Mouse (Mus musculus) neural tube, embryonic 12.5 days (tissue): Measurements from ENCODE around the gene Ddx31. TPM values are rescaled to one million over a fixed set of nuclear protein-coding genes. Genes with fewer than 3 reads are reported as not detected.

Experiments
- ATAC-seq: fragments of 200-750 bp; cut with Nextera tagmentation; 2 replicates; pipeline ENCODE4 v1.8.0; 2017; ENCODE audit warnings: low read depth, mild to moderate bottlenecking, moderate TSS enrichment, moderate library complexity; ENCODE audit not compliant: low FRiP score
- H3K27ac ChIP-seq: fragments of 300-500 bp; sonication (generic); 2 replicates; pipeline ENCODE4 v1.5.1; 2016
- H3K27me3 ChIP-seq: fragments of 300-500 bp; sonication (generic); replicated peaks from 2 replicates; pipeline ENCODE4 v1.6.1; 2016; ENCODE audit warnings: mild to moderate bottlenecking
- H3K36me3 ChIP-seq: fragments of 300-500 bp; sonication (generic); 2 replicates; pipeline ENCODE4 v1.6.1; 2016; ENCODE audit warnings: mild to moderate bottlenecking
- H3K4me1 ChIP-seq: fragments of 300-500 bp; sonication (generic); 2 replicates; pipeline ENCODE4 v1.6.1; 2016
- H3K4me2 ChIP-seq: fragments of 300-500 bp; sonication (generic); replicated peaks from 2 replicates; pipeline ENCODE4 v1.6.1; 2016; ENCODE audit warnings: mild to moderate bottlenecking
- H3K4me3 ChIP-seq: fragments of 300-500 bp; sonication (generic); 2 replicates; pipeline ENCODE4 v1.5.1; 2016
- H3K9ac ChIP-seq: fragments of 300-500 bp; sonication (generic); 2 replicates; pipeline ENCODE4 v1.6.1; 2016; ENCODE audit warnings: mild to moderate bottlenecking
- H3K9me3 ChIP-seq: fragments of 300-500 bp; sonication (generic); 2 replicates; pipeline ENCODE4 v1.6.1; 2016; ENCODE audit warnings: mild to moderate bottlenecking
- WGBS: fragments of 180-500 bp; shearing (Covaris S2); methylation state at CpG from one replicate; pipeline ENCODE4 v1.1.7; 2016; 5-methylcytosine and 5-hydroxymethylcytosine counted together
- polyA plus RNA-seq: library from polyadenylated mRNA; unstranded; fragments of >200 nt; fragmentation: Nextera tagmentation; extraction: Ambion mirVana; gene quantifications from 2 replicates; pipeline ENCODE4 v1.2.1, GENCODE M21; 2016

Ddx31 gene
- polyA plus RNA-seq, 1 experiment from 2014 or later: 15.3 TPM

GRCm38 (mm10) chr2:28952981-28953380, 112.8 kb downstream of the Ddx31 start:
- Histone ChIP-seq H3K4me2 (no peak overlapping the region), H3K4me1 (no peaks in the 10 kb centered on the region; the same call in 1 of the 2 replicates), H3K27ac (no peak overlapping the region), H3K9me3 (no peaks in the 10 kb centered on the region), H3K36me3 (no peaks in the 10 kb centered on the region), H3K27me3 (peaks cover 15% of the 10 kb centered on the region; the same call in 1 of the 2 replicates), H3K9ac (no peak overlapping the region), H3K4me3 (no peak overlapping the region)
- 31% methylated on average over 8 of the region's 8 CpGs for WGBS
- ATAC-seq: no peak

DNA sequence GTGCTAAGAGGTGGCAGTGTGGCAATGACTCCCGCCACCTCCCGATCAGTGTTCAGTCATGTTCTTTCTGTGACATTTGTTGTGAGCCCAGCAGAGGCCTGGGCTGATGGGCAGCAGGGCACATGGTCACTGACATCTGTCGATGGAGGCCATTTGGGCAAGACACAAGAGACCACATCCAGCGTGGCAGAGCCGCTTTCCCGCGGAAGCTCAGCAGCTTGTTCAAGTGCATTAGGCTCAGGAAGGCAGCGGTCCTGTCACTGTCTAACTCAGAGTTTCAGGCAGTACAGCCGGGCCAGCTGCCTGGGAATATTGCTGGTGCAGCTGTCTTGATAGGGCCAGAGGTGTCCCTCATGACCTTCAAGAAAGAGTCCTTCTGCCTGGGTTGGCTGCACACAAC, 114.4 kb downstream of the Ddx31 start:
- no peaks in the 10 kb centered on the region; the same call in 1 of the 2 replicates for H3K4me1 ChIP-seq
- H3K4me2 ChIP-seq: no peak overlapping the region
- no peak for ATAC-seq
- no peak overlapping the region for H3K4me3 ChIP-seq
- H3K27me3 ChIP-seq: peaks cover 12% of the 10 kb centered on the region; the same call in 1 of the 2 replicates
- H3K9ac ChIP-seq: no peak overlapping the region
- 81% methylated on average over 9 of the region's 9 CpGs for WGBS
- no peaks in the 10 kb centered on the region for H3K36me3 ChIP-seq
- H3K27ac ChIP-seq: no peak overlapping the region
- no peaks in the 10 kb centered on the region for H3K9me3 ChIP-seq

Other genes starting within 250 kb of the Ddx31 start
- gene Gfi1b, start 218.4 kb upstream of the Ddx31 start, polyA plus RNA-seq: 0.98 and 1.1 TPM in 2 replicates
- gene Tsc1, start 199.2 kb upstream of the Ddx31 start, polyA plus RNA-seq: 31.8 and 34.6 TPM in 2 replicates
- gene Spaca9, start 140.7 kb upstream of the Ddx31 start, polyA plus RNA-seq: 1.1 and 1.2 TPM in 2 replicates
- gene Ak8, start 140.2 kb upstream of the Ddx31 start, polyA plus RNA-seq: 0.59 and 0.96 TPM in 2 replicates
- 25.2 and 29.2 TPM in 2 replicates for gene Gtf3c4, start within 50 bp of the Ddx31 start, polyA plus RNA-seq
- gene Barhl1, start 76.3 kb downstream of the Ddx31 start, polyA plus RNA-seq: 13.5 and 17.4 TPM in 2 replicates
- gene Cfap77, start 214.7 kb downstream of the Ddx31 start, polyA plus RNA-seq: 0.22 and 0.28 TPM in 2 replicates
- gene Ttf1, start 219.9 kb downstream of the Ddx31 start, polyA plus RNA-seq: 10.3 and 13.5 TPM in 2 replicates